Mouse (Mus musculus): Measurements from ENCODE around the gene Cebpg.

The Cebpg gene

GRCm38 (mm10) chr7:35056436-35056864, at the start of gene Cebpg:
Gene Cebpg, minus strand, starts transcription at chr7:35056573.
- DNase-seq (ENCODE audit: low read depth), result peak; percentile 97

DNA sequence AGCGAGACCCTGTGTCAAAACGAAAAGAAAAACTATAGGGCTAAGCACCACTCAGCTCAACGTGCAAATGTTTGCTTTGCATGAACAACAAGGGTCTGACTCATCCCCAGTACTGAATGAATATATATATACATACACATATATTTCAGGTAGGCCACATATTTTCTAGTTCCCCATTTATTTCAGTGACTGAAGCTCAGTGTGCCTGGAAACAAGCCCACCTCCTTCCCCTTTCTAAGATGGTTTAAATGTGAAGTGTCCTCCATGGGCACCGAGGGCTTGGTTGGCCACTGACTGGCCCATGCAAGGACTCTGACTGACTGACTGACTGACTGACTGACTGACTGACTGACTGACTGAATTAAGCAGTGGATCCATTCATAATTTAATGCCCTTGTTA, 43.2 kb upstream of the Cebpg start:
- DNase-seq (ENCODE audit: low read depth), result no peak

DNA sequence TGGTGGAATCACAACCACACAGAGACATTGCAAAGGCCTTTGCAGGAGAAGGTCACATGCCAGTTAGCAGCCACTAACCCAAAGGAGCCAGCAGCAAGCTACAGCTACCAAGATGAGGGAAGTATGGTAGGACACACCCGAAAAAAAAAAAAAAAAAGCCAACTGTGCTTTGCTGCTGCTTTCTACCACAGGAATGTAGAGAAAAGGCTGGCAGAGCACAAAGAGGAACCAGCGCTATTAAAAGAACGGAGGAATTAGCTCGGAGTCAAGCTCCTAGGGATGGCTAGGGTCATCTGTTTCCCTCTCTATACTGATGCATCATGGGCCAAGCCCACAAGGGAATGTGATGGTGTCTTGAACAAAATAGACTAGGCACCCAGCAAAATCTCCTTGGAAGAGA, 42.4 kb upstream of the Cebpg start:
- DNase-seq (ENCODE audit: low read depth), result no peak

GRCm38 (mm10) chr7:35094975-35095678, 38.8 kb upstream of the Cebpg start:
- no peak for DNase-seq (ENCODE audit: low read depth)

DNA sequence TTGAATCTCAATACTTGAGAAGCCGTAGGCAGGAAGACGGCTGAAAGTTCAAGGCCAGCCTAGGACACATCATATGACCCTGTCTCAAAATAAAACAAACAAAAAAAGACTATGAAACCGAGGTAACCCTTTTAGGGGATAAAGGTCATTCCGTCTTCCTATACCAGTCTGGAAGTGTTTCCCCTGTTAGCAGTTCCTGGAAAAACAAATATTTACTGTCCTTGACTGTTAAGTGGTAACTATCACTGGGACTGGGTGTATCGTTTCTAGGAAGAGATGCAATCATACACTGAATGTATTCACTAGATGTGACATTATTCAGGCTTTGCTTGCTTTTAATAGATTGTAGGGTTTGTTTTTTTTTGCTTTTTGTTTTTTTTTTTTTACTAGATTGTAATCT, 34.2 kb upstream of the Cebpg start:
- DNase-seq (ENCODE audit: low read depth), result no peak

DNA sequence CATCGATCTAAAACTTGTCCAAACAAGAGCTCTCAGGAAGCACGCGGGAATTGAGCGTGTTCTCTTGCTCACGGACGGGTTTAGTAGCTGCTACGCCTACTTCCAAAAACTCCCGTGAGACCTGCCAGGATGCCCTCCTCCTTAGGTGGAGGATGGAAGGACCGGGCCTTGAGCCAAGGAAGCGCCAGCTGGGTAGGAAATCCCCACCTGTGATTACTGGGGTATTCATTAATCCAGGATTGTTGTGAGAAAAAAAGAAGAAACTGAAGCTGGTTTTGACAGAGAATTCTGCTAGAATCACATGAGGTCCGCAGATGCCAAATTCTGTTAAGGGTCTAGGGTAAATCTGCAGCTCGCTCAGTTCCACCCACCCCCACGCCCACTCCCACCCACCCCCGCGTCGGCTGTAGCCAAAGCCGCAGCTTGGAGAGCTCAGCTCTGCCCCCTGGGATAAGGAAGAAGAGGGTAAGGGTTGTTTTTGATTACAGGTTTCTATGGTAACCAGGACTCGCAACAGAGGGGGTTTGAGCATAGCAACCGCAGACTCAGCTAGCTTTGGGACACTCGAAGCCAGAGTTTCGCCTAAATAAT, 30.0 kb upstream of the Cebpg start:
- DNase-seq (ENCODE audit: low read depth), result peak; percentile 4

DNA sequence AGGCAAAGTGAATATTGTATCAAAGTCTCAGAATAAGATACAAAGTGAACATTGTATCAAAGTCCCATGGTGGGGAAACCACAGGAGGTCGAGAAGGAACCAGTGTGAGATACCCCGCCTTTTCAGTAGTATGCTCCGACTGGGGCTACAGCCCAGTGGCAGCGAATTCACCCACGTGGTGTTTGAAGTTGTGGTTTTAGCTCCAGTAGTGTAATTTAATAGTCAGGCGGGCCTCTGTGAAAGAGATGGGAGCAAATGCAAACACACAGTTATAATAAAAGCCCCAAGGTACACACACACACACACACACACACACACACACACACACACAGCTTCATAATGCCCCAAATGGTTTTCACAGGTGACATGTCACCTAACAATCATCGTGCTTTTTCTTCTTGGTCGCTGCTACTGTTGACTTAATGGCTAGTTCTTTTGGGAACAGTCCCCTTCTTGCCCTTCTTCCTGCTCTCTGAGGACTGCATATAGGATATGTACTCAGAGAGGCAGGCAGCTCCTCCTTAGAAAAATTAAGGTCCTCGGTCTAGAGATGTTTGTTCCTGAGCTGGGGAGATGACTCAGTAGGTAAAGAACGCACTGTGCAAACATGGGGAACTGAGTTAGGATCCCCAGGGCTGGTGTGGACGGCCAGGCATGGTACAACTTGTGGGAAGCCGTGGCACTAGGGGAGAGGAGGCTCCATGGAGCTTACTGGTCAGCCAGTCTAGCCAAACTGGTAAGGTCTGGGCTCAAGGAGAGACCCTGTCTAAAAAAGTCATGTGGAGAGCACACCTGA, 28.4 kb upstream of the Cebpg start:
- DNase-seq (ENCODE audit: low read depth), result no peak

DNA sequence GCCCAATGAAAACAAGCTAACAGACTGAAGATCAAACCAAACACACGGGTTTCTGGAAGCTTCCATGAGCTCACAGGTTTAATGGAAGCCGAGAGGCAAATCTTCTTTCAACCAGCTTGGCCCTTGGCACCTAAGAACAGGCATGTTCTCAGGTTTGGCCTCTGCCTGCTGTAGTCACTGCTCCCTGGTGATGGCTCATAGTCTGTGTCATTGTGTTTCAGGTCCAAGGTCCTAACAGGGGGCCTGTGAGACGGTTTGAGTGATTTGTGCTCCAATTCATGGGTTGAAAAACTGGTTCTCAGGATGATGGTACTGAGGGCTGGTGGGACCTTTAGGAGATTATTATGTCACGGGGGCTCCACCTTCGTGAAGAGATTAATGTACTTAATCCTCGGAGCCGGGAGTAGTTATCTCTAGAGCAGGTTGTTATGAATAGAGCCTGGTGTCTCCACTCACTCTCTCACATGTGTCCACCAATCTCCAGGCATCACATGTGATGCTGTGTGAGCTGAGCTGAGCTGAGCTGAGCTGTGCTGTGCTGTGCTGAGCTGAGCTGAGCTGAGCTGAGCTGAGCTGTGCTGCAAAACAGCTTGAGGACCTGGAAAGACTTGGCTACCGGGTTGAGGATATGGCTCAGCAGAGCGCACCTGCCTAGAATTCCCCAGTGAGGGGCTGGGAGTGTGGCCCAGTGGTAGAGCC, 25.2 kb upstream of the Cebpg start:
- no peak for DNase-seq (ENCODE audit: low read depth)

GRCm38 (mm10) chr7:35080843-35081338, 24.5 kb upstream of the Cebpg start:
- peak; percentile 9 for DNase-seq (ENCODE audit: low read depth)

GRCm38 (mm10) chr7:35076645-35077044, 20.3 kb upstream of the Cebpg start:
- DNase-seq (ENCODE audit: low read depth), result no peak

- no peak for DNase-seq (ENCODE audit: low read depth)
These were observed 10.4 kb upstream of the Cebpg start for GRCm38 (mm10) chr7:35066640-35067212.

GRCm38 (mm10) chr7:35065958-35066357, 9.6 kb upstream of the Cebpg start:
- no peak for DNase-seq (ENCODE audit: low read depth)

DNA sequence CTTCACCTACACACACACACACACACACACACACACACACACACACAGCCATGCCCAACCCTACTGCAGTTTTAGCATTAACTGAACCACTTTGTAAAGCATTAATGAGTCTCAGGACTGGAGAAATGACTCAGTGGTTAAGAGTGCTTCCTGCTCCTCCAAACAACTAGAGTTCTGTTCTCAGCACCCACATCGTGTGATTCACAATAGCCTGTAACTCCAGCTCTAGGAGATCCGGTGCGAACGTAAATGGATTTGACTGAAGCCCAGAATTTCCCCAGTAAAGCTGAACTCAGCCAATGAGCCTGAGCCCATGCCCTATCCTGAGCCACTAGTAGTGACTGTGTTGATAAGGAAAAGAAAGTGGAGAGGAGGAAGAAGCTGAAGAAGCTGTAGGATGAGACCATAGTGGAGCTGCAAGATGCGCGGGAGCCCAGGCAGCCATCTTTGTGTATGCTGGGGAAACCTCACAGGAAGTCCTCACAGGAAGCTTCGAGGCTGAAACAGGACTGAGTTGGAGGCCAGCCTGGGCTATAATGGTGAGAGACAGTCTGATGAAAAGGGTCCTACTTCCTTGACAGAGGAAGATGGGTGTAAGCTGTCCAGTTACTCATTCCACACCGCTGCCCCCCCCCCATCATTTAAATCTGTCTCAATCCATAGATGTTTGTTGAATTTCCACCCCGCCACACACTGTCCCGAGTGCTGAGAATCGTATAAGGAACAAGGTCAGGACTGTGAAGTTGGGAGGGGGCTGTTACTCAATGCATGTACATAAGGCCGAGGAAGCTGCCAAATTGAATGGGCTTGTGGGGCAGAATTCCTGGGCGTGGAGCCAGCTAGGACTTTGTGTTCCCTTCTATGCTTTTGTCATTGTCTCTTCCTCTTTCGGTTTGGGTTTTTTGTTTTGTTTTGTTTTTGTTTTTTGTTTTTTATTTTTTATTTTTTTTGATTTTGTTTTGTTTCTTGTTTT, 8.2 kb upstream of the Cebpg start:
- no peak for DNase-seq (ENCODE audit: low read depth)

- peak; percentile 27 for DNase-seq (ENCODE audit: low read depth)
These were observed 3.1 kb upstream of the Cebpg start for GRCm38 (mm10) chr7:35059467-35059866.

DNA sequence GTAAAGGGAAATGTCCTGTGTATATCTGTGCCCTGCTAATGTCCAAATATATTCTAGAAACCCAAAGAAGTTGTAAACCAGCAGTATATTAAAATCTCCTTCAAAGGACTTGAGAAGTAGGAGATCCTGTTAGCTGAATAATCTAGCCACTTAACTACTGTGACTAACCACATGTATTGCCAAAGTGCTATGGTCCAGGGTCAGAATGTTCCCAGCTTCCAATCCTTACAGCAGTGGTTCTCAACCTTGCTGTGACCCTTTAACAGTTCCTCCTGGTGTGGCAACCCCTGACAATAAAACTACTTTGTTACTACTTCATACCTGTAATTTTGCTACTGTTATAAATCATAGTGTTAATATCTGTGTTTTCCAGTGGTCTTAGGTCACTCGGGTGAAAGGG, 2.0 kb upstream of the Cebpg start:
- DNase-seq (ENCODE audit: low read depth), result no peak

GRCm38 (mm10) chr7:35057569-35057968, 1.2 kb upstream of the Cebpg start:
- DNase-seq (ENCODE audit: low read depth), result no peak

GRCm38 (mm10) chr7:35056999-35057398, 626 bp upstream of the Cebpg start:
- DNase-seq (ENCODE audit: low read depth), result no peak

GRCm38 (mm10) chr7:35055619-35056435, 546 bp downstream of the Cebpg start:
- DNase-seq (ENCODE audit: low read depth), result no peak

DNA sequence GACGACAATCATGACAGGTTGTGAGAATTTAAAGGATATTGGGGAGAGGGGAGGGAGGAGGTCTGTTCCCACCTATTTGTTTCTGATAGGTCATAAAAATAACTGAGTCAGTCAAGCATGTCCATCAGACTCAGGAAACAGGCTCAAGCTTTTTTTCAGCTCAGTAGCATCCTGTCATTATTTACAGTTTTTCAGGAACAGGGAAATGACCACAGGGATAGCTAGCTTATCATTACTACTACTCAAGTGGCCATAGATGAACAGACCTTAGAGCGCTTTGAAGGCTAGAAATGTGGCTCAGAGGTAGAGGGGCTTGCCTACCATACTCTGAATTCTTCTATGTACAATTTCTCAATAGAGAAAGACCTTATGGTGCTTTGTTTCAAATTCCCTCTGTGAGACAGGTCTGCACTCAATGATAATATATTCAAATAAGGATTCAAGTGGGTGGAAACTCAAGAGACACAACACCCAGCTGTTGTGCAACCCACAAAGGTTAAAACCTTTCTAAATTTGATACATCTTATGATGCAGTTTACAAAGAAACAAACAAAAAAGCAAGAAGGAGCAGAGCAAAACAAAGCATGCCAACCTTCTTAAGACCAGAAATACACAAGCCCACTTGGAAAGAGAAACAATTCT, 1.3 kb downstream of the Cebpg start:
- DNase-seq (ENCODE audit: low read depth), result no peak

All from naive thymus-derived CD4-positive, alpha-beta T cell, adult 2 months (primary cell).